Mouse (Mus musculus) heart, embryonic 12.5 days (tissue): ENCODE data around the gene Kcnj12. TPM values are rescaled to one million over a fixed set of nuclear protein-coding genes. Genes with fewer than 3 reads are reported as not detected.

ENCODE experiments used
- ATAC-seq: fragments of 200-750 bp; cut with Nextera tagmentation; 2 replicates; pipeline ENCODE4 v1.8.0; 2017; ENCODE audit warnings: moderate TSS enrichment, moderate library complexity; ENCODE audit not compliant: insufficient number of reproducible peaks, low FRiP score
- H3K27ac ChIP-seq: fragments of 300-500 bp; sonication (generic); 2 replicates; pipeline ENCODE4 v1.5.1; 2016; ENCODE audit warnings: mild to moderate bottlenecking, moderate library complexity; ENCODE audit not compliant: poor library complexity, severe bottlenecking
- H3K27me3 ChIP-seq: fragments of 300-500 bp; sonication (generic); replicated peaks from 2 replicates; pipeline ENCODE4 v1.6.1; 2016; ENCODE audit warnings: mild to moderate bottlenecking, moderate library complexity
- H3K36me3 ChIP-seq: fragments of 300-500 bp; sonication (generic); 2 replicates; pipeline ENCODE4 v1.6.1; 2016; ENCODE audit warnings: mild to moderate bottlenecking, moderate library complexity
- H3K4me1 ChIP-seq: fragments of 300-500 bp; sonication (generic); replicated peaks from 2 replicates; pipeline ENCODE4 v1.6.1; 2016; ENCODE audit warnings: mild to moderate bottlenecking
- H3K4me2 ChIP-seq: fragments of 300-500 bp; sonication (generic); 2 replicates; pipeline ENCODE4 v1.6.1; 2016; ENCODE audit warnings: mild to moderate bottlenecking, moderate library complexity
- H3K4me3 ChIP-seq: fragments of 300-500 bp; sonication (generic); 2 replicates; pipeline ENCODE4 v1.5.1; 2016; ENCODE audit warnings: mild to moderate bottlenecking
- H3K9ac ChIP-seq: fragments of 300-500 bp; sonication (generic); 2 replicates; pipeline ENCODE4 v1.6.1; 2016; ENCODE audit warnings: mild to moderate bottlenecking, moderate library complexity
- H3K9me3 ChIP-seq: fragments of 300-500 bp; sonication (generic); replicated peaks from 2 replicates; pipeline ENCODE4 v1.6.1; 2016; ENCODE audit warnings: mild to moderate bottlenecking, moderate library complexity
- WGBS: fragments of 180-500 bp; shearing (Covaris S2); methylation state at CpG from one replicate; pipeline ENCODE4 v1.1.7; 2016; 5-methylcytosine and 5-hydroxymethylcytosine counted together
- polyA plus RNA-seq: library from polyadenylated mRNA; unstranded; fragments of >200 nt; fragmentation: Nextera tagmentation; extraction: Ambion mirVana; gene quantifications from 2 replicates; pipeline ENCODE4 v1.2.1, GENCODE M21; 2016

The Kcnj12 gene
- polyA plus RNA-seq: 3.8 and 4.3 TPM in 2 replicates

DNA sequence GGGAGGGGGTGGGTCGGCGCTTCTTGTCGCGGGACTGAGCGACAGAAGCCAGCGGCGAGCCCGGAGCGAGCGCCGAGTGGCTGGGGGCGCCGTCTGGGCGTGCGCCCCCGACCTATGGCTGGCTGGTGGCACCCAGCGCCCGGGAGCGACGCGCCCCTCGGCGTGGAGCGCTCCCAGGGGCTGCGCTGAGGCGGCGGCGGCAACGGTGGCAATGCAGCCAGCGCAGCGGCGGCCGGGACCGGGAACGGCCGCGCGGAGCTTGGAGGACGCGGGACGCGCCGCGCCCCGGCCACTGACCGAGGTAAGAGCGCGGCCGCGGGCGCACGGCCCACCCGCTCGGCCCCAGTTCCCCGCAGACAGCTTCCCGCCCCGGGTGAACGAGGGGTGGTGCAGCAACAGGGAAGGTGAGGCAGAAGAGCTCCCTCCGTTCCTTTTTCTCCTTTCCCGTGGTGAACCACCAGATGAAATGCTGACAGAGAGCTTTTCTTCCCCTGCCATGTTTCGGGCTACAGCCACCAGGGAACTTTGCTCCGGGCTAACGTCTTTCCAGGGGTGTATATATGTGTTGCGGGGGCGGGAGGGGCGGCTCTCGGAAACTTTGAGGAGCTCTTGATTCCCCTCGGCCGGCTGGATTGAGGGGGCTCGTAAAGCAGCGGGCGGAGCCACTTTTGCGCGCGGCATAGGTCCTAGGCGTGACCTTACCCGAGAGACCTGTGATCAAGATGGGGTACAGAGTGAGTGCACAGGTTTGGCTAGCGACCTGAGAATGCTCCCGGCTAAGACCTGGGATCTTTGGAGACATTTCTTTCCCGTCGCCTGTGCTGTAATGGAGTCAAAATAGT, at the start of gene Kcnj12:
TSS of gene Kcnj12 (plus strand) at position 15 of the 842 bp plus-strand sequence.
- peak within 1 kb of the TSS; percentile 78 for H3K9ac ChIP-seq
- no peaks in the 10 kb centered on the region for H3K36me3 ChIP-seq
- H3K4me2 ChIP-seq: peak within 1 kb of the TSS; percentile 97
- peaks cover 64% of the 10 kb centered on the region for H3K4me1 ChIP-seq
- H3K27me3 ChIP-seq: peaks cover 66% of the 10 kb centered on the region
- 0 out of 2 replicates have a peak within 1 kb of the TSS, but pooled peaks have one; percentile 3 for H3K27ac ChIP-seq
- ATAC-seq: no peak
- no peaks in the 10 kb centered on the region for H3K9me3 ChIP-seq
- peak within 1 kb of the TSS; percentile 75 for H3K4me3 ChIP-seq
- WGBS: under 1% methylated on average over 81 of the region's 81 CpGs

DNA sequence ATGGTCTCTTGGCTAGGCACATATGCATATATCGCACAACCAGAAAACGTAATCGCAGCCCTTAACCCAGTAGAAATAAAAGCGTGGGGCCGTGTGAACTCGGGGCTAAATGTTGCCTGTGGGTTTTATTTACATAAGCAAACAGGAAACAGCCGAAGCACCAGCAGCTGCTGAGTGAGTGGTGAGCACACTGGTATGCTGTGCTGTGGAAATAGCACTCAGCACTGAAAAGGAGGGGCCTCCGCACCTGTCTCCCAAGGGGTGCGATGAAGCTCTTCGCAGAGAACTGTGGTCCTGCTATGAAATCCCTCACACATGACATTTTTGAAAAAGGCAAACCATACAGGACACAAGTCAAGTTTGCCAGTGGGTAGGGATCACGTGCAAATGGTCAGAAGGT, 47.3 kb upstream of the Kcnj12 start:
- H3K4me2 ChIP-seq: no peak overlapping the region
- H3K4me1 ChIP-seq: peaks cover 11% of the 10 kb centered on the region
- no peaks in the 10 kb centered on the region for H3K36me3 ChIP-seq
- no peaks in the 10 kb centered on the region for H3K9me3 ChIP-seq
- H3K9ac ChIP-seq: no peak overlapping the region
- H3K4me3 ChIP-seq: no peak overlapping the region
- ATAC-seq: no peak
- 71% methylated on average over 11 of the region's 11 CpGs for WGBS
- H3K27me3 ChIP-seq: no peaks in the 10 kb centered on the region
- no peak overlapping the region for H3K27ac ChIP-seq

- Histone ChIP-seq H3K9me3 (no peaks in the 10 kb centered on the region), H3K9ac (no peak overlapping the region), H3K4me2 (no peak overlapping the region), H3K27ac (no peak overlapping the region), H3K27me3 (no peaks in the 10 kb centered on the region), H3K36me3 (no peaks in the 10 kb centered on the region), H3K4me3 (no peak overlapping the region), H3K4me1 (peaks cover 11% of the 10 kb centered on the region)
- whole genome bisulfite sequencing: 70% methylated on average over 2 of the region's 2 CpGs
- no peak for ATAC-seq
These were observed 46.1 kb upstream of the Kcnj12 start for GRCm38 (mm10) chr11:60976234-60976633.

GRCm38 (mm10) chr11:60976742-60977141, 45.6 kb upstream of the Kcnj12 start:
- H3K4me1 ChIP-seq: peaks cover 16% of the 10 kb centered on the region
- WGBS: 39% methylated on average over 8 of the region's 8 CpGs
- no peaks in the 10 kb centered on the region for H3K27me3 ChIP-seq
- no peak overlapping the region for H3K9ac ChIP-seq
- no peaks in the 10 kb centered on the region for H3K36me3 ChIP-seq
- no peak overlapping the region for H3K4me2 ChIP-seq
- H3K4me3 ChIP-seq: no peak overlapping the region
- no peaks in the 10 kb centered on the region for H3K9me3 ChIP-seq
- no peak overlapping the region for H3K27ac ChIP-seq
- ATAC-seq: no peak

- no peak overlapping the region for H3K4me2 ChIP-seq
- H3K27me3 ChIP-seq: no peaks in the 10 kb centered on the region
- H3K4me1 ChIP-seq: peaks cover 20% of the 10 kb centered on the region
- no peak overlapping the region for H3K4me3 ChIP-seq
- H3K36me3 ChIP-seq: no peaks in the 10 kb centered on the region
- WGBS: 47% methylated on average over 3 of the region's 3 CpGs
- ATAC-seq: no peak
- no peak overlapping the region for H3K9ac ChIP-seq
- H3K27ac ChIP-seq: no peak overlapping the region
- no peaks in the 10 kb centered on the region for H3K9me3 ChIP-seq
These were observed 45.2 kb upstream of the Kcnj12 start for GRCm38 (mm10) chr11:60977153-60977552.

- H3K4me1 ChIP-seq: peaks cover 24% of the 10 kb centered on the region
- no peak overlapping the region for H3K4me3 ChIP-seq
- no peak for ATAC-seq
- 63% methylated on average over 2 of the region's 2 CpGs for WGBS
- H3K9me3 ChIP-seq: no peaks in the 10 kb centered on the region
- H3K4me2 ChIP-seq: no peak overlapping the region
- H3K9ac ChIP-seq: no peak overlapping the region
- H3K27ac ChIP-seq: no peak overlapping the region
- no peaks in the 10 kb centered on the region for H3K27me3 ChIP-seq
- H3K36me3 ChIP-seq: no peaks in the 10 kb centered on the region
These were observed 43.7 kb upstream of the Kcnj12 start for GRCm38 (mm10) chr11:60978658-60979057.

DNA sequence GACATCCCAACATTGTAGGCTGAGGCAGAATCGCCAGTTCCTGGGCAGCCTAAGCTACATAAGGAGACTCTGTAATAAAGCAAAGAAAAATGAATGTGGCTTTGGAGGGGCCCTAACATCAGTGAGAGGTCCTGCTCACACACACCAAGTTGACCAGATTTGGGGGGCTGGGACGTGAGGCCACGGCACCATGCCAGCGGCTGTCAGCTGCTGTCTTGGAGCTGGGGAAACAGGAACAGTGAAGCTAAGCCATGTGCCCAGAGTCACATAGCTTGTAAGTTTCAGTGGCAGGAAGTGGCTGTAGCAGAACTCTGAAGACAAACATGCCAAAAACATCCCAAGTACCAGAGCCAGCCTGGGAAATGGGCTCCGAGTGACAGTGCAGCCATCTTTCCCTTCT, 42.6 kb upstream of the Kcnj12 start:
- Histone ChIP-seq H3K36me3 (no peaks in the 10 kb centered on the region), H3K9ac (no peak overlapping the region), H3K27me3 (no peaks in the 10 kb centered on the region), H3K27ac (no peak overlapping the region), H3K9me3 (no peaks in the 10 kb centered on the region), H3K4me1 (peaks cover 25% of the 10 kb centered on the region), H3K4me3 (no peak overlapping the region), H3K4me2 (no peak overlapping the region)
- ATAC-seq: no peak
- 78% methylated on average over 5 of the region's 5 CpGs for WGBS

- H3K4me2 ChIP-seq: peak overlapping the region; percentile 9; the same call in 1 of the 2 replicates
- 0 out of 2 replicates have a peak, but pooled peaks have one; percentile 25 for ATAC-seq
- H3K4me1 ChIP-seq: peaks cover 26% of the 10 kb centered on the region
- H3K27ac ChIP-seq: 0 out of 2 replicates have a peak overlapping the region, but pooled peaks have one; percentile 19
- H3K4me3 ChIP-seq: no peak overlapping the region
- no peaks in the 10 kb centered on the region for H3K27me3 ChIP-seq
- H3K36me3 ChIP-seq: no peaks in the 10 kb centered on the region
- H3K9ac ChIP-seq: no peak overlapping the region
- 55% methylated on average over 14 of the region's 14 CpGs for WGBS
- H3K9me3 ChIP-seq: no peaks in the 10 kb centered on the region
These were observed 40.5 kb upstream of the Kcnj12 start for GRCm38 (mm10) chr11:60981693-60982486.

DNA sequence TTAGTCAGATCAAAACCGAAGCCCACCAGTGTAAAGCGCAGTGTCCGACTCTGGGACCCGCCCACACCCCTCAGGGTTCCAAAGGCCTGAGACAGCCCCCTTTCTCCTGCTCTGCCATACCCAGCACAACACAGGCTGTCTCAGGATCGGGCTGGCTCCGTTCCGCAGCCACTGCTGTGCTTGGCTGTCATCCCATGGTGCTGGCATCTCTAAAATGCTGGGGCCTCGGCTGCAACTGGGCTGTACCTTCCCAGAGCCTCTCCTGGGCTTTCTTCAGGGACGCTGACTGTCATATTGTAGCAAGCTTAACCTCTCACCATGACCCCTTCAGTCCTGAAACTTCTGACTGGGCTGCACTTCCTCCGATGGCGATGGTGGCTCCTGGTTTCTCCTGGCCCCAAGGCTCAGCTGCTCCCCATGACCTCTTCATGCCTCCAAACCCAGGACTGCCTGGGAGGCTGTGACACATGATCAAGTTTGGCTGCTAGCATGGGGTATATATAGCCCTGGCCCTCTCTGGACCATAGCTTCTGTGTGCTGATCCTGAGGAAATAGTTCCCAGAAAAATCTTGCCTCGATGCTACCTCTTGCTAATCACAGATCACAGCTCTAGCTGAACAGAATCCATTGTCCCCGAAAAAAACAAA, 37.3 kb upstream of the Kcnj12 start:
- Histone ChIP-seq H3K27ac (no peak overlapping the region), H3K9ac (no peak overlapping the region), H3K9me3 (no peaks in the 10 kb centered on the region), H3K4me2 (no peak overlapping the region), H3K4me3 (no peak overlapping the region), H3K27me3 (no peaks in the 10 kb centered on the region), H3K36me3 (no peaks in the 10 kb centered on the region), H3K4me1 (peaks cover 19% of the 10 kb centered on the region)
- ATAC-seq: no peak
- 67% methylated on average over 13 of the region's 13 CpGs for whole genome bisulfite sequencing

DNA sequence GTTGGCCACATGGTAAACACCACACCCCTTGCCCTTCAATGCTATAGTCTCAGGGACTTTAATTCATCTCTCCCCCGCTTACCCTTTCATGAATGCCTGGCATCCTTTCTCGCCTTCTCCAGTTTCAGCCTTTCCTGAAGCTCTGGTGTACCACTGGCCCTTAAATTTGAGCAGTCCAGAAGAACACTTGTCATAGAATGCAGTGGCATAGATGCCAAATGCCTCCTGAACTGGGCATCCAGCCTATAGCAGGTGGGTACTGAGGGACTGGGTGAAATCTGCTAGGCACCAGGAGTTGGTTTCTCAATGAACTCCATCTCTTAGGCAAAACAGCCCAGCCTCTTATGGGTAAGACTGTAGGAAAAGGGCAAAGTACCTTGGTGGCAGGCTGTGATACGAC, 31.9 kb upstream of the Kcnj12 start:
- Histone ChIP-seq H3K36me3 (no peaks in the 10 kb centered on the region), H3K27me3 (0 out of 2 replicates have a peak, but pooled peaks cover 4% of the 10 kb centered on the region), H3K4me2 (no peak overlapping the region), H3K4me1 (no peaks in the 10 kb centered on the region), H3K4me3 (no peak overlapping the region), H3K9ac (no peak overlapping the region), H3K9me3 (no peaks in the 10 kb centered on the region), H3K27ac (no peak overlapping the region)
- 73% methylated on average over 3 of the region's 3 CpGs for WGBS
- ATAC-seq: no peak

DNA sequence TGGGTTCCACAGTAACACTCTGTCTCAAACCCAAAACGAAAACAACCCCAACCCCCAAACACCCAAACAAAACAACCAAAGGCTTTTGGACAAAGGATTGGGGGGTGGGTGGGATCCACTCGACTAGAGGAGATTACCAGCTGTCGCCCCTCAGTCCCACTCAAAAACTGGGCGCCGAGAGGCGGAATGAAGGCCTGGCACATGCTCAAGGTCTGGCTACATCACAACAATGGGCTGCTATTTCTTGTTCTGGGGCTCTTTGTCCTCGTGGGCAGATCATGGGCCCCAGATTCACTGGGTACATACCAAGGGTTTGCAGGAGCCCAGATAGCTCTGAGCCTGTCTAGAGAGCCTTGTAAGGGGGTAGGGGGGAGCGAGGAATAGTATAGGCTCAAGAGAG, 19.6 kb upstream of the Kcnj12 start:
- Histone ChIP-seq H3K27me3 (no peaks in the 10 kb centered on the region), H3K9ac (no peak overlapping the region), H3K9me3 (no peaks in the 10 kb centered on the region), H3K27ac (no peak overlapping the region), H3K4me2 (no peak overlapping the region), H3K4me1 (peaks cover 20% of the 10 kb centered on the region), H3K36me3 (no peaks in the 10 kb centered on the region), H3K4me3 (no peak overlapping the region)
- WGBS: 76% methylated on average over 8 of the region's 8 CpGs
- no peak for ATAC-seq
